Mouse (Mus musculus) lung, postnatal 36 days (tissue): ENCODE measurements around the gene Nmnat3.

Experiments used
- DNase-seq: peaks from one replicate; pipeline ENCODE4 v3.0.0; 2022; ENCODE audit warnings: mixed read lengths

Nmnat3 gene

DNA sequence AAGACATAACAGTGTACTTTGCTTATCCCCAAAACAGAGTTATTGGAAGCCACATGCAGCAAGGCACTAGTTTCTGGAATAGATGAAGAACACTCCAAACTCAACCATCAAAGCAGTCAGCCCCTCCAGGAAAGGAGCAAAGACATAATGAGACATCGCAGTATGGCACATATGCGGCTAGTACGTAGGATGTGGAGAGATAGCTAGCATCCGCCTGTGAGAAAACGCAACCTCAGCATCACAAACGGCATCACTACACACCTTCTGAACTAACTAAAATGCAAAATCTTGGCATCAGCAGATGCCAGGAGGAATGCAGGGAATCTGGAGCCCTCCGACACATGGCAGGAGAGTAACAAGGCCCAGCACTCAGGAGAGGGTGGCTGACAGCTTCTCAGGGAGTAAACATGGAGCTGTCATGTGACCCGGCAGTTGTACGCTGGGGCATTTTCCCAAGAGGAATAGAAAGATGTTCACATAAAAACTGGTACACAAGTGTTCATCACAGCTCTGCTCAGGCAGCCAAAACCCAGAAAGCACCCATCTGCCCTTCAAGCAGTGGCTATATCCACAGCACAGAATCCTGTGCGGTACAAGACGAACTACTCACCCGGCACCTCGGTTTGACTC is 80.2 kb downstream of the Nmnat3 start:
- DNase-seq, result no peak

DNA sequence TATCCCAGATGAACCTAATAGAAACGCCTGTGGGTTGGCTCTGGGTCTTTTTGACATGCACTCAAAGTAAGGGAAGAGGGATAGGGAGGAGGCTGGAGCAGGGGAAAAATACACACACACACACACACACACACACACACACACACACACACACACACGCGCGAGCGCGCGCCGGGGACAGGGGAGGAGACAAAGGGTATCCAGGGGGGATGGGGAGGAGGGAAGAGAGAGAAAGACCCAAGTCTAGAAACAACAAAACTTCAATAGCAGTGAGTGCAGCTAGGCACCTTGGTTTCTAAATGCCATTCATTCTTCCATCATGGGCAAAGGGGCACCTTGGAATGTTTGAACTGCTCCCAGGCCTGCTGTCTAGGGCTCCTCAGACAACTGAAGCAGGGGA is 82.5 kb downstream of the Nmnat3 start:
- no peak for DNase-seq

DNA sequence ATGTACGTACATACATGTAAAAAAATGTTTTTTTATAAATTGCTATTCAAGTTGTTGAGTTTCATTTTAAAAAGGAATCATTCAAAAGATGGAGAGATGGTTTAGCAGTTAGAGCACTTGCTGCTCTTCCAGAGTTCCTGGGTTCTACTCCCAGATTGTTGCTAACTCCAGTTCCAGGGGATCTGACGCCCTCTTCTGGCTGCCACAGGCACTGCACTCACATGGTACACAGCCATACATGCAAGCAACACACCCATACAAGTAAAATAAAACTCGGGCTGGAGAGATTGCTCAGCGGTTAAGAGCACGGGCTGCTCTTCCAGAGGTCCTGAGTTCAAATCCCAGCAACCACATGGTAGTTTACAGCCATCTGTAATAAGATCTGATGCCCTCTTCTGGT is 86.1 kb downstream of the Nmnat3 start:
- no peak for DNase-seq

DNA sequence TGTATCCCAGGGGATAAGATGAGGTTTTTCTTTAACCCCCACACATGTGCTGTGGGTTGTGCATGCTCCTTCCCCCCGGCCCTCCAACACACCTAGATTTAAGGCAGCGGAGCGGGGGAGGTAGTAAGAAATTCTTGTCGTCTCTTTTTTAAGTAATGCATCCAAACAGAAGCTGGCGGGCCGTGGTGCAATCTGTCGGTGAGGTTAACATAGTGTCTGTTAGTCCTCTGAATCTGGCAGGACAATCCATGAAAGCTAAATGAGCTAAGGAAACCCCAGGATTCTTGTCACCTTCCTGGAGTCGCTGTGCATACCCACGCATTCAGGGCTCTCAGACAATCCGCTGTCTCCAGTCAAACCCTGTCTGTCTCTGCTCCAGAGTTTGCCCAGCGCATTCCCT is 87.7 kb downstream of the Nmnat3 start:
- DNase-seq, result no peak

GRCm38 (mm10) chr9:98375329-98376170 is 88.3 kb downstream of the Nmnat3 start:
- no peak for DNase-seq

GRCm38 (mm10) chr9:98379736-98380135 is 92.5 kb downstream of the Nmnat3 start:
- DNase-seq, result no peak

DNA sequence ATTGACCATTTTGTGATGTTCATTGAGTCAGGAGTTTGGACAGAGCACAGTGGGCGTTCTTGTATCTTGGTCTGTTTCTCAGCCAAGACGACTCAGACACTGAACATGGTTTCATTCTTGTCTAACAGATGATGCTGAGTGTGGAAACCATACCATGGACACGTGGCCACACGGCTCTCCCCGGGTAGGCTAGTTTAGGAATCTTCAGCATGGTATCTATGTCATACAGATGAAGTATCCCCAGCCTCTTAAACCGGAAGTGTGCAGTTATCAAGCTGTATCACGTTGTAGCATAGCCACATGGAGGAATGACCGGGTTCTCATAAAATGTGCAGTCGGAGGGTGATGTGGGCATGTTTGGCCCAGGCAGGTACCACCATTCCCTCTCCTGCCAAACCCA is 93.4 kb downstream of the Nmnat3 start:
- no peak for DNase-seq

DNA sequence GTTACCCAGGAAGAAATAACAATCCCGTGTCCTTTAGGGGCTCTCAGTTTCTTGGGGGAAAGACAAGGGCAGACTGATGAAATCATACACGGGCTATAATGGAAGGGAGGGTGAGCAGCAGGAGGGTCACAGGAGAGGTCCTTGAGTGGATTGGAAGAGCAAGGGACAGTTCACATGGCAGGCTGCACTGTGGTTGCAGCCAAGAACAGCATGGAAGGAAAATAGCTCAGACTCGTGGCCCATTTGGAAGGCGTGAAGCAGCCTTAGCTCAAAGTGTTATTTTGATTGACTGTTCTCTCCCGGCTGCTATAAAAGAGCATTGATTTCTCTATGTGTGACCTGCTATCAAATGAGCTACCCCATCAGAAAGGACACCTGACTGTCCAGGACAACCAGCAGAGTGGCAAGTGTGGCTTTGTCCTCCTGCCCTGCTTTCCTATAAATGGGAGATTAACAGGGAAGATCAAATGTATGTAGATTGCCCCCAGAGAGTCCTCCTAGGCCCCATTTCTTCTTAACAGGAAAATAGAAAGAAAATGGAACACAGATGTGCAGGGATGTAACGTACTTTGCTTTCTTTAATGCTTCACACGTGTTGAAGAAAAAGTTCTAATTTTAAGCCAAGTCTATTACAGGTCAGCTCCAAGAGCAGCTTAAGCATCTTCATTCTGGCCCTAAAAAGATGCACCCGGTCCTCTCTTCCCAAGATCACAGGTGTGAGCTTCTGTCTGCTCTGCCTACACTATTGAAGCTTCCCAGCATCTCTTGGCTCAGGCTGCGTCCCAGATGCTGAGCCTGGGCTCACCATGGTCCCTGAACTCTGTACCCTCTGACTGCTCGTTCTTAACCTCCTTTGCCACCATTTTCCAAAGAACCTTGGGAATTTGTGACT is 100.8 kb downstream of the Nmnat3 start:
- DNase-seq, result no peak

DNA sequence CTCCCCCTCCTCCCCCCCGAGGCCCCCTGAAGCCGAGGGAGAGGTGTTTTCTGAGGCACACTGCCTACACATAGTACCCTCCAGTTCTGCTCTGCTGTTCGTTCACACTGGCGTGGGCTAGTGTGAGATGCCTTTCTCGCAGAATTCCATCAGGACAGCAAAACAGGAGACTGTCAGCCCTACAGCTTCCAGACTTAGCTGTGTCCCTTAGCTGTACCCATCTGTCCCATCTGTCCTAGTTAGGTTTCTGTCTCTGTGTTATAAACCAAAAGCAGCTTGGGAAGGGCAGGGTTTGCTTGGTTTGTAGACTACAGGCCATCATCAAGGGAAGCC is 101.4 kb downstream of the Nmnat3 start:
- no peak for DNase-seq

DNA sequence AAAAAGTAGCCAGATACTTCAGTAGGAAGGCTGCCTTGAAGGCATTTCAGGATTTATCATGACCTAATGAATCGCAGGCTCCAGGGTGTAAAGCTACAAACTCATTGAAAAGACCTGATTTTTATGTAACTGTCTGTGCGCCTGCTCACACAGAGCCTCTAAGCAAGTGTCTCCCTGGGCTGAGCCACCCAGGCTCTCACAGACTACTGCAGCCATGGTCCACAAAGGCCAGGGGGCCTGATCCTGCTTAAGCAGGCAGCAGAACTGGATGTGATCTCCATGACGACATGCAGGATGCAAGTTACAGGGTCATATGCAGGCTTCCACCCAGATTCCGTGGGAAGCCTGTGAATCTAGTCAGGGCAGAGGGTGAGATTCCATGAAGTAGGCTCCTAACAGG is 106.3 kb downstream of the Nmnat3 start:
- DNase-seq, result no peak

DNA sequence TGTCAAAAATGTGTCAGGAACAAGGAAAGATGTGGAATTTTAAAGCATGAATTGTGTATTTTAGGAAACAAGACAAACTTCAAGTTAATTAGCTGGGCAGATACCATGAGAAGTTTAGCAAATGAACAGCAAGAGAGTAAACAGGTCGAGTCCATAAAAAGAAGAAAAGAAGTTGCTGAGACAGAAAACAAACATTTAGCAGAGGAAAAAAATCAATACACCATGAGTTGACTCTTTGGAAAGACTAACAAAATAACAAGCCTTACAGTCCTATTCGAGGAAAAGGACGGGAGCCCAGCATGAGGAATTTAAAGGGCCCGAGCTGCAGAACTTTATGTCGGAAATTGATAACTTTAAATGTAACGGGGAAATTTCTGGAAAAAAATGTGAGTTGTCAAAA is 110.0 kb downstream of the Nmnat3 start:
- no peak for DNase-seq

- DNase-seq, result no peak
Observed at GRCm38 (mm10) chr9:98397866-98398265, 110.6 kb downstream of the Nmnat3 start.

GRCm38 (mm10) chr9:98400185-98400894 is 113.1 kb downstream of the Nmnat3 start:
- no peak for DNase-seq

- DNase-seq, result no peak
Observed at GRCm38 (mm10) chr9:98401611-98402010, 114.4 kb downstream of the Nmnat3 start.

GRCm38 (mm10) chr9:98407771-98408170 is 120.5 kb downstream of the Nmnat3 start:
- no peak for DNase-seq

GRCm38 (mm10) chr9:98409137-98409536 is 121.9 kb downstream of the Nmnat3 start:
- peak; percentile 83 for DNase-seq

DNA sequence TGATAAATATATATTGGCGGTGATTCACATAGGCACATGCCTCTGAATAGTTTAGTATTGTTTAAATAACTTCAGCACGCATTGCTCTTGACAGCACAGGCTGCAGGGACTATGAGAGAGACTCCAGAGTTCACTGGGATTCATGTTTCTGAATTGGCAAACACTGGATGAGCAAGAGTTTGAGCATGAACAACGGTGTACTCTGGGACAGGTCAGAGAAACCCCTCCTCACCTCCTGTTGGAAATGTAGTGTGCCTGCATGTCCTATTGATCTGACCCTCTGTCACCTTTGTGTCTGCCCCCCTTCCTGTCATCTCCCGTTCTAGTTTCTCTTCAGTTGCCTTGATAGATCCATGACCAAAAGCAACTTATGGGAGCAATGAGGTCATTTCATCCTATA is 128.2 kb downstream of the Nmnat3 start:
- no peak for DNase-seq

DNA sequence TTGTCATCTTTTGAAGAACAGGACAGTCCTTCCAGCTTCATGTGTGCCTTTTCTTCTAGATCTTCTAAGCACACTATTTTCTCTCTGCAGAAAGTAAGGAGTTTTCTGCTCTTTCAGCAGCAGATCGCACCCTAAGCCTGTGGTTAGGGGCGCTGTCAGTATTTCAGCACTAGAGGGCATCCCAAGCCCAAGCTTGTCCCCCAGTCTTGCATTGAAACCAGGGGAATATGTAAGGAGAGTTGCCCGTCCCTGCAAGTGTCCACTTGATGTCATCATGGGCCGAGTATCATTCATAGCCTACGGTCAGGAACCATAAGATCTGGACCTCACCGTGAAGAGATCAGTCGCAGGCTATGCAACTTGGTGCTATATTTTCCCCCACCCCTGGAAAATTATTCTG is 130.7 kb downstream of the Nmnat3 start:
- peak; percentile 28 for DNase-seq

GRCm38 (mm10) chr9:98418346-98418745 is 131.1 kb downstream of the Nmnat3 start:
- DNase-seq, result no peak

DNA sequence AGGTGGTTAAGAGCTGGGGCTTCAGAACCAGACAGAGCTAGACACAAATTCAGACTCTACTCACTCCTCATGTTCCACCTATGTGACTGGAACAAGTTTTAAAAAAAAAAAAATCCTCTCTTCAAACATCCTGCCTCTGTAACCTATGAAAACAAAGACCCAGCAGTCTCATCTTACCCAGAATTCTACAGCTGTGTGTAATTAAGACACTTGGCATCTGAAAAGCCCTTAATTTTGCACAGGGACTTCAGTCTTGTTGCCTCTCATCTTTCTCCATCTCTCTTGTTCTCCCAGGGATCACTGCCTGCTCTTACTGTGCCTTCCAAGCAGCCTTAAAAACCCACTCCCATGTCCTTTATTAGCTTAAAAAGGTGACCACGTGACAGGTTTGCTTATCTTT is 133.4 kb downstream of the Nmnat3 start:
- DNase-seq, result no peak

GRCm38 (mm10) chr9:98421903-98422302 is 134.7 kb downstream of the Nmnat3 start:
- no peak for DNase-seq

DNA sequence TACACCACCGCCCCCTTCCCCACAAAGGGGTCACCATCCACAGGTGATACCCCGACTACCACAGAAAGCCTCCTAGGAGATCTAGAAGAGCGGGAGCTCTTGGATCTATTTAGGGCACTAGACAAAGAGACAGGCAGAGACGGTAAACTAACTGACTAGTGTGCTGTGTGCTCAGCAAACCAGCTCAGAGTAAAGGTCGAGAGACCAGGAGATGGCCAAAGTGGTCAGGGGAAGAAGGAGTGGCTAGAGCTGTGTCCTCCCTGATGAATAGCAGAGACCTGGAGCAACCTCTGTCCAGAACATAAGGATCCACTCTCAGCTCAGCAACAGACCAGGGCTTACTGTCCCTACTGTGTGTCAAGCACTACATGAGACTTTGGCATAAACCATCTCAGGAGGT is 135.4 kb downstream of the Nmnat3 start, which contains the start of gene Rbp1:
Rbp1 (plus strand) TSS at position 306 of the 400 bp plus-strand sequence.
- no peak for DNase-seq

DNA sequence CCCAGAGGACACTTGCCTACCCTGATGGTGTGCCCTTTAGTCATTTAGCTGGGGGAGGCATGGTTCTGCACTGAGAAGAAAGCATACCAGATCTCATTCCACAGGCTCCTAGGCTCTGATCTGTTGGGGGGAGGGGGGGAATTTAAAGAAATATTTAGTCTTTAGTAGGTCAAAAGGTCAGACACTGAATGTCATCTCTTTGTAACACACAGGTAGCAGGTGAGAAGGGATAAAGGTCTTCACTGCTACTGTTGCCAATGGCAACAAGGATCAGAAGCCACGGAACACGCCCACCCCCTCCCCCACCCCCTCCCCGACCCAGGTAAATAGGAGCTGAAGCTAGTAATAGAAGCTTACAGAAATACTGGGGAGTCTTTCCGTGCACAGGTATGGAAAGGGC is 136.5 kb downstream of the Nmnat3 start:
- DNase-seq, result no peak
